Mouse (Mus musculus) midbrain, embryonic 16.5 days (tissue): ENCODE measurements around the gene Trim66. TPM values are rescaled to one million over a fixed set of nuclear protein-coding genes. Genes with fewer than 3 reads are reported as not detected.

Experiments used
- ATAC-seq: fragments of 200-750 bp; cut with Nextera tagmentation; 2 replicates; pipeline ENCODE4 v1.8.0; 2017; ENCODE audit warnings: moderate TSS enrichment
- H3K27ac ChIP-seq: fragments of 300-500 bp; sonication (generic); 2 replicates; pipeline ENCODE4 v1.5.1; 2014; ENCODE audit warnings: mild to moderate bottlenecking, low read length, mixed read lengths
- H3K27me3 ChIP-seq: fragments of 300-500 bp; sonication (generic); 2 replicates; pipeline ENCODE4 v1.6.1; 2014; ENCODE audit warnings: low read depth, low read length, mixed read lengths; ENCODE audit not compliant: control insufficient read depth, insufficient read depth
- H3K36me3 ChIP-seq: fragments of 300-500 bp; sonication (generic); 2 replicates; pipeline ENCODE4 v1.6.1; 2014; ENCODE audit warnings: mild to moderate bottlenecking, low read length, moderate library complexity, mixed read lengths; ENCODE audit not compliant: control insufficient read depth, insufficient read depth
- H3K4me1 ChIP-seq: fragments of 300-500 bp; sonication (generic); 2 replicates; pipeline ENCODE4 v1.6.1; 2014; ENCODE audit warnings: mild to moderate bottlenecking, low read length, mixed read lengths; ENCODE audit not compliant: control insufficient read depth, insufficient read depth
- H3K4me2 ChIP-seq: fragments of 300-500 bp; sonication (generic); 2 replicates; pipeline ENCODE4 v1.6.1; 2014; ENCODE audit warnings: mild to moderate bottlenecking, low read length, mixed read lengths
- H3K4me3 ChIP-seq: fragments of 300-500 bp; sonication (generic); 2 replicates; pipeline ENCODE4 v1.5.1; 2014; ENCODE audit warnings: low read depth, mild to moderate bottlenecking, low read length, moderate library complexity, mixed read lengths
- H3K9ac ChIP-seq: fragments of 300-500 bp; sonication (generic); 2 replicates; pipeline ENCODE4 v1.6.1; 2014; ENCODE audit warnings: low read depth, low read length, mixed read lengths
- H3K9me3 ChIP-seq: fragments of 300-500 bp; sonication (generic); replicated peaks from 2 replicates; pipeline ENCODE4 v1.6.1; 2014; ENCODE audit warnings: mild to moderate bottlenecking, low read length, mixed read lengths; ENCODE audit not compliant: control insufficient read depth, poor library complexity, severe bottlenecking
- WGBS: fragments of 180-500 bp; shearing (Covaris S2); extraction: QIAGEN DNeasy Blood & Tissue Kit; methylation state at CpG from one replicate; pipeline ENCODE4 v1.1.7; 2014; 5-methylcytosine and 5-hydroxymethylcytosine counted together
- polyA plus RNA-seq: library from polyadenylated mRNA; unstranded; fragments of >200 nt; fragmentation: Nextera tagmentation; extraction: Ambion mirVana; gene quantifications from 2 replicates; pipeline ENCODE4 v1.2.1, GENCODE M21; 2015

The Trim66 gene
- polyA plus RNA-seq, 1 experiment from 2014 or later = 1.7 TPM

GRCm38 (mm10) chr7:109448060-109448459, 59.9 kb downstream of the Trim66 start:
- ATAC-seq = no peak

GRCm38 (mm10) chr7:109445012-109445411, 62.9 kb downstream of the Trim66 start:
- 9% methylated on average over 6 of the region's 6 CpGs for WGBS
- Histone ChIP-seq H3K36me3 (no peaks in the 10 kb centered on the region), H3K4me1 (peaks cover 9% of the 10 kb centered on the region; the same call in 1 of the 2 replicates), H3K27ac (no peak overlapping the region), H3K4me2 (no peak overlapping the region), H3K4me3 (no peak overlapping the region), H3K27me3 (no peaks in the 10 kb centered on the region), H3K9ac (no peak overlapping the region), H3K9me3 (no peaks in the 10 kb centered on the region)
- peak; percentile 49; the same call in 1 of the 2 replicates for ATAC-seq

More at GRCm38 (mm10) chr7:109448060-109448459, 59.9 kb downstream of the Trim66 start:
- 56% methylated on average over 2 of the region's 2 CpGs for WGBS
- Histone ChIP-seq H3K4me2 (no peak overlapping the region), H3K36me3 (no peaks in the 10 kb centered on the region), H3K4me3 (no peak overlapping the region), H3K9me3 (no peaks in the 10 kb centered on the region), H3K27ac (no peak overlapping the region), H3K4me1 (no peaks in the 10 kb centered on the region), H3K27me3 (no peaks in the 10 kb centered on the region), H3K9ac (no peak overlapping the region)

DNA sequence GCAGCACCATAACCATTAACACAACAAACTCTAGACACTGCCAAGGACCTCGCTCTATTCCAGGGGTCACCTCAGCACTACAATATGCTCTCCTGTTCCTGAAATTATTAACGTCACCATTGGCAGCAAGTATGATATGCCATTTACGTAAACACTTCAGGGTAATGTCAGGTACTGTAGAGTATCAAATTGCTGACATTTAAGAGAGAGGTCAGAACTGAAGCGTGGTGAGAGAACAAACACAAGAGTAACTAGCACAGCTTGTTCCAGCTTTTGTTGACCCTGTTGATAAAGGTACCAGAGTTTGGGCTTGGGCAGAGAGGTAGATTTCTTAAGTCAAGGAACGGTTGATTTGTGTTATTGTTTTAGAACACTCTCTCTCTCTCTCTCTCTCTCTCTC, 65.2 kb downstream of the Trim66 start:
- H3K9me3 ChIP-seq = no peaks in the 10 kb centered on the region
- H3K36me3 ChIP-seq = no peaks in the 10 kb centered on the region
- ATAC-seq = no peak
- no peak overlapping the region for H3K9ac ChIP-seq
- no peak overlapping the region for H3K4me2 ChIP-seq
- H3K27me3 ChIP-seq = no peaks in the 10 kb centered on the region
- 89% methylated on average over 5 of the region's 5 CpGs for WGBS
- no peak overlapping the region for H3K27ac ChIP-seq
- peaks cover 25% of the 10 kb centered on the region for H3K4me1 ChIP-seq
- H3K4me3 ChIP-seq = no peak overlapping the region

DNA sequence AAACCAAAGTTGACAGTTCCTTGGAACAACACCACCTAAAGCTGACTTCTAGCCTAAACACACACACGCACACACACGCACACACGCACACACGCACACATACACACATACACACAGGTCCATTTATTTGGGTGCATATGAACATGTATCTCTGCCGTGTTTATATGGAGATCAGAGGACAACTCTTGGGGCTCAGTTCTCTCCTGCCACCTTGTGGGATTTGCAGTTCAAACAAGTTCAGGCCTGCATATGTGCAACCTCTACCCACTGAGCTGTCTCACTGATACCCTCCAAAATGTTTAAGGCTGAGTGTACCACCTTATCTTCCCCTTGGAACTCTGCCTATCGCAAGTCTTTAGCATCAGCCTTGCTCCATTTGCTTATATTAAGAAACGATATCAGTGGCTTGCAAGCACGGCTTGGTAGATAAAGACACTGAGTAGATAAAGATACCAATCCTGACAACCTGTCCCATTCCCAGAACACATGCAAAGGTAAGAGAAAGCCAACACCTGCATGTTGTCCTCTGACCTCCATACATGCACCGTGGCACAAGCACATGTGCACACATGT, 67.2 kb downstream of the Trim66 start:
- H3K4me1 ChIP-seq = peaks cover 25% of the 10 kb centered on the region
- WGBS = 81% methylated on average over 9 of the region's 9 CpGs
- no peaks in the 10 kb centered on the region for H3K27me3 ChIP-seq
- H3K4me2 ChIP-seq = 0 out of 2 replicates have a peak overlapping the region, but pooled peaks have one; percentile 0
- no peak overlapping the region for H3K9ac ChIP-seq
- H3K4me3 ChIP-seq = no peak overlapping the region
- no peak overlapping the region for H3K27ac ChIP-seq
- no peak for ATAC-seq
- H3K36me3 ChIP-seq = no peaks in the 10 kb centered on the region
- H3K9me3 ChIP-seq = no peaks in the 10 kb centered on the region

DNA sequence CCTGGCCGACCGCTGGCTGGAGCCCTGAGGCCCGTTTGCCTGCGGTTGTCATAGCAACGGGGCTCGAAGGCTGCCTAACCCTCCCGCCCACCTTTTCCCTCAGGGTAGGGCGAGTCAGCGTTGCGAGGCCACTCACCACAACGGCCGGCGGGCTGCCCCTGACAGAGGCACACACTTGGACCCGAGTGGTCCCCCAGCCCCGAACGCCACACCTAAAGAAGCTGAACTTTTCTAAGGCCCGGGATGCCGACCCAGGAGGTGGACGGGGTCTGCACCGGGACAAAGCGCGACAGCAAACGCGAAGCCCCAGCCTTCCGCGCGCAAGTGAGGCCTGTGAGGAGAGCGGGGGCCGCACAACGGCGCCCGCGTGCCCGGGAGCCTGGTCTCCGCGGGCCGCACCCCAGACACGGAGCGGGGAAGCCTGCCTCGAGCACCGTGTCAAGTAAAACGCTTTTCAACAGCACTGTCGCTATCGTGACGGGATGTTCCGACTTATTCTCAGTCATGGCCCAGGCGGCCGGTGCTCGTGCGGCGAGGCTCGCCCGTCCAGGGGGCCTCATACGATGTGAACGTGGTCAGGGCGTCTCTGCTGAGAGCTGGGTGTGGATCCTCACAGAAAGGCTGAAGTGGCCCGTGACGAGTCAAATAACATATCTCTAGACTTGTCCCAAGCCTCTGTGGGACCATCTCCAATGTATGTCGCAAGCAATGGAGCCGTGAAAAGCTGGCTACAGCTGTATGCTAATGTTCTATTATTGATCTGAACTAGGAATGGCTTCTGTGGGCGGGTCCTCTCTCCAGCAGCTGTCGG, 68.9 kb downstream of the Trim66 start, which contains the start of gene Stk33:
Gene Stk33, minus strand, starts transcription at position 301 of the 811 bp plus-strand sequence.
- H3K9me3 ChIP-seq = no peaks in the 10 kb centered on the region
- WGBS = under 1% methylated on average over 62 of the region's 62 CpGs
- no peaks in the 10 kb centered on the region for H3K36me3 ChIP-seq
- H3K9ac ChIP-seq = peak within 1 kb of the TSS; percentile 71
- peak within 1 kb of the TSS; percentile 78 for H3K4me2 ChIP-seq
- peak; percentile 84 for ATAC-seq
- H3K27ac ChIP-seq = peak within 1 kb of the TSS; percentile 76
- no peaks in the 10 kb centered on the region for H3K27me3 ChIP-seq
- H3K4me1 ChIP-seq = peaks cover 25% of the 10 kb centered on the region
- H3K4me3 ChIP-seq = peak within 1 kb of the TSS; percentile 62

- no peak overlapping the region for H3K4me3 ChIP-seq
- H3K4me2 ChIP-seq = no peak overlapping the region
- no peaks in the 10 kb centered on the region; the same call in 1 of the 2 replicates for H3K4me1 ChIP-seq
- no peaks in the 10 kb centered on the region for H3K36me3 ChIP-seq
- no peaks in the 10 kb centered on the region for H3K9me3 ChIP-seq
- 63% methylated on average over 3 of the region's 3 CpGs for WGBS
- no peak overlapping the region for H3K27ac ChIP-seq
- ATAC-seq = peak; percentile 79
- no peak overlapping the region for H3K9ac ChIP-seq
- H3K27me3 ChIP-seq = no peaks in the 10 kb centered on the region
Observed at GRCm38 (mm10) chr7:109424422-109425159, 83.3 kb downstream of the Trim66 start.

DNA sequence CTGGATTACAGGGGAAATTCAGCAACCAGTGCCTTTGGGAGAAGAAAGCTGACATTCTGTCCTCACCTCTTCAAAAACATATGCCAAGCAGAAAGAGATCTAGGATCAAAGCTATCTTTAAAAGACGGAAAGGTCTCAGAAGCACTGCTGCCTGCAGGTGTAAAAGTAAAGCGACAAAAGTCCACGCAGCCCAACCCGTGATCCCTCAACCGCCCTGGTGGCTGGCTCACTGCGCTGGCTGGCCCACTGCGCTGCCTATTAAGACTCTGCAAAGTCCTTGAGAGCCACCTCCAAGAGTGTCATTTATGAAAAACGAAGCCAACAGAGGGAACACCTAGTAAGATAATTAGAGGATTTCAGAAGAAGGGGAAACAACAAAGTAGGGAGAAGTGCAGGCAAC, 85.1 kb downstream of the Trim66 start:
- no peak overlapping the region for H3K9ac ChIP-seq
- no peak overlapping the region for H3K4me3 ChIP-seq
- H3K36me3 ChIP-seq = no peaks in the 10 kb centered on the region
- no peak overlapping the region for H3K27ac ChIP-seq
- no peaks in the 10 kb centered on the region for H3K27me3 ChIP-seq
- no peak overlapping the region for H3K4me2 ChIP-seq
- H3K9me3 ChIP-seq = no peaks in the 10 kb centered on the region
- H3K4me1 ChIP-seq = no peaks in the 10 kb centered on the region; the same call in 1 of the 2 replicates
- WGBS = 76% methylated on average over 8 of the region's 8 CpGs
- peak; percentile 57; the same call in 1 of the 2 replicates for ATAC-seq

- Histone ChIP-seq H3K27ac (no peak overlapping the region), H3K9me3 (no peaks in the 10 kb centered on the region), H3K4me1 (no peaks in the 10 kb centered on the region), H3K27me3 (no peaks in the 10 kb centered on the region), H3K4me3 (no peak overlapping the region), H3K36me3 (no peaks in the 10 kb centered on the region), H3K9ac (no peak overlapping the region), H3K4me2 (no peak overlapping the region)
- WGBS = 56% methylated on average over 7 of the region's 7 CpGs
- no peak for ATAC-seq
Observed at GRCm38 (mm10) chr7:109405491-109405890, 102.4 kb downstream of the Trim66 start.
